Mouse (Mus musculus): ENCODE results near the gene Scfd1.

DNA sequence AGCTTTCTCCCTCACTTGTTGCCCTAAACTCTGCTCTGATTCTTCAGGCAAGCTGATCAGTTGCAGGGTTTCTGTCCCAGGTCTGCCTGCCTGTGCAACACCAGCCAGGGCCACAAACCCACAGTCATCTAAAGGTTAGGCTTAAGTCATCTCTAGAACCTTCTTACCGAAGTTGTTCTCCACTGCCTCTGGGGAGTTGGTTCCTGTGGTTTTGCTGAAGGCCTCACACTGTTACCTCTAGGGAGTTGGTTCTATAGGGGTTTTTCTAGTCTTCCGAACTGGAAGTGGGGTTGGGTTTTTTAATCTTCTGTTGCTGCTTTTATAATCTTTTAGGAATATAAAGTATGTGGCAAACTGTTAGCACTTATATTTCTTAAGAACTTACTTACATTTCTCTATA lies 72.0 kb downstream of the Scfd1 start:
- TF ChIP-seq USF1 (IDR thresholded peaks at IDR 0.05; ENCODE audit: low read depth) (no peak), MAX (IDR thresholded peaks at IDR 0.05) (no peak), FOSL1 (IDR thresholded peaks at IDR 0.05; ENCODE audit: insufficient read depth, low read length, poor library complexity, severe bottlenecking) (no peak), CEBPB (IDR thresholded peaks at IDR 0.05; ENCODE audit: low read depth) (no peak), CTCF (IDR thresholded peaks at IDR 0.05; ENCODE audit: control insufficient read depth, insufficient read depth, insufficient read length) (no peak), MYOD1 (IDR thresholded peaks at IDR 0.05; ENCODE audit: control insufficient read depth, insufficient read length, low read depth) (no peak)
